Mouse (Mus musculus) heart, postnatal 0 days (tissue): ENCODE results near the gene Nsd2.

Source experiments
- CTCF ChIP-seq: IDR thresholded peaks from 2 replicates; pipeline ENCODE4 v1.5.1; 2016; ENCODE audit warnings: antibody characterized with exemption, control low read depth, low read depth
- EP300 ChIP-seq: IDR thresholded peaks from 2 replicates; pipeline ENCODE4 v1.6.1; 2016; ENCODE audit warnings: antibody characterized with exemption, low read depth

GRCm38 (mm10) chr5:33826001-33826400 is 5.5 kb downstream of the Nsd2 start:
- TF ChIP-seq CTCF (no peak), EP300 (no peak)
